Mouse (Mus musculus) ES-E14 (cell line): ENCODE data around the gene Ilf2. TPM values are rescaled to one million over a fixed set of nuclear protein-coding genes. Genes with fewer than 3 reads are reported as not detected.

Experiments used
- DNase-seq: peaks from one replicate; pipeline ENCODE4 v3.0.0-alpha.2; 2013; ENCODE audit warnings: low read depth, low spot score
- H3K27ac ChIP-seq: 2 replicates; pipeline ENCODE4 v1.5.1; 2012; ENCODE audit warnings: low read depth, mild to moderate bottlenecking, low read length, moderate library complexity, mixed read lengths; ENCODE audit not compliant: poor library complexity, insufficient read depth, severe bottlenecking
- H3K36me3 ChIP-seq: 2 replicates; pipeline ENCODE4 v1.6.1; 2012; ENCODE audit warnings: mild to moderate bottlenecking, low read length, moderate library complexity, mixed read lengths; ENCODE audit not compliant: control insufficient read depth, poor library complexity, insufficient read depth, severe bottlenecking
- H3K4me1 ChIP-seq, 2 experiments: fragments of 150-350 bp in 1 of 2; sonication (generic) in 1 of 2; 2 replicates each; pipeline ENCODE4 v1.6.1; 2012; ENCODE audit warnings: low read length in 2 of 2, mild to moderate bottlenecking in 1 of 2, mixed read lengths in 1 of 2; ENCODE audit not compliant: control insufficient read depth in 2 of 2, insufficient read depth in 2 of 2, poor library complexity in 1 of 2
- H3K4me3 ChIP-seq, 2 experiments: fragments of 150-350 bp in 1 of 2; sonication (generic) in 1 of 2; 2 replicates each; pipeline ENCODE4 v1.5.1; 2012; ENCODE audit warnings: low read length in 2 of 2, low read depth in 1 of 2, mild to moderate bottlenecking in 1 of 2, mixed read lengths in 1 of 2; ENCODE audit not compliant: insufficient read depth in 1 of 2, poor library complexity in 1 of 2, severe bottlenecking in 1 of 2
- H3K9ac ChIP-seq: 2 replicates; pipeline ENCODE4 v1.6.1; 2012; ENCODE audit warnings: low read depth, mild to moderate bottlenecking, low read length, mixed read lengths; ENCODE audit not compliant: poor library complexity, insufficient read depth, severe bottlenecking
- H3K9me3 ChIP-seq: fragments of 150-350 bp; sonication (generic); 2 replicates; pipeline ENCODE4 v1.6.1; 2012; ENCODE audit warnings: low read depth, mild to moderate bottlenecking, low read length; ENCODE audit not compliant: control insufficient read depth, insufficient read depth
- CHD2 ChIP-seq: IDR thresholded peaks from 2 replicates; pipeline ENCODE4 v1.6.1; 2014; ENCODE audit warnings: mild to moderate bottlenecking, low read depth, low read length, inconsistent platforms
- HCFC1 ChIP-seq: IDR thresholded peaks from 2 replicates; pipeline ENCODE4 v1.6.1; 2012; ENCODE audit warnings: low read length, inconsistent platforms, borderline replicate concordance; ENCODE audit not compliant: insufficient read depth
- MAFK ChIP-seq: IDR thresholded peaks from 2 replicates; pipeline ENCODE4 v1.6.1; 2014; ENCODE audit warnings: mild to moderate bottlenecking, low read depth, low read length, inconsistent platforms; ENCODE audit not compliant: insufficient read depth
- ZC3H11A ChIP-seq: IDR thresholded peaks from 2 replicates; pipeline ENCODE4 v1.6.1; 2012; ENCODE audit warnings: low read depth, mild to moderate bottlenecking, inconsistent platforms, low read length, borderline replicate concordance
- ZNF384 ChIP-seq: IDR thresholded peaks from 2 replicates; pipeline ENCODE4 v1.6.1; 2012; ENCODE audit warnings: low read depth, low read length, inconsistent platforms
- in situ Hi-C, 2 experiments: fragments of 600-800 bp; cut with MboI; formaldehyde crosslinking; loops; one replicate each; pipeline ENCODE4 v1.15.1; 2025; ENCODE audit warnings: low sequenced_read_pairs in 2 of 2, inconsistent platforms in 1 of 2; ENCODE audit not compliant: unreplicated experiment in 2 of 2
- total RNA-seq: library from RNA; depleted of rRNA; stranded (reverse); fragments of 300-350 nt; gene quantifications from 2 replicates; pipeline ENCODE4 v1.2.3, GENCODE M21; 2012

Gene Ilf2
- total RNA-seq, 1 experiment: 165 TPM

DNA sequence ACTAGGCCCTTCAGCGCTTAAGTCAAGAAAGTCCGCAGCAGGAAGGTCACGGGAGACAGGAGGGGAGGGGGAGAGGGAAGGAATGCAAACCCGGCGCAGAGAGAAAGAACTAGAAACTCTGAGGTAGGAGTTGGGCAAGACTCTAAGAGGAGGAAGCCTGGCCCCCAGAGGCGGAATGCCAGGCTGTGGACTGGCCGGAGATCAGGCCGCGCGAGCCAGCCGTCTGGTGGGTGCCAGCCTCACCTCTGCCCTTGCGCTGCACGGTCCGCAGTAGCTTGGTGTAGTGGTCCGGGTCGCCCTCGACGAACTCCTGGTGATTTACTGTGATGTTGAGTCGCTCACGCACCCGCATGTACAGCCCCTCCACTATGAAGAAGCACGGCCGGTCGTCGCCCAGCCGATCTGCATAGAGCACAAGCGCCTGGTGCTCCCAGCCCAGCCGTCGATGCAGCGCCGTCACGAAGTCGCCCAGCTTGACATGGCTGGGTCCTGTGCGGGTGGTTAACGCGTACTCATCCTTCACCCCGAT lies 11.3 kb upstream of the Ilf2 start:
- no peaks in the 10 kb centered on the region for H3K9me3 ChIP-seq
- no peak for DNase-seq
- in situ Hi-C loops: loop anchor here in 1 of 2 experiments (5.0 kb wide), 1 partner anchor 47 kb away; no protein-coding TSS in a partner anchor
- H3K27ac ChIP-seq: no peak overlapping the region
- TF ChIP-seq MAFK (no peak), ZNF384 (no peak), CHD2 (no peak), HCFC1 (no peak), ZC3H11A (no peak)
- H3K9ac ChIP-seq: peak overlapping the region; percentile 76
- peak overlapping the region; percentile 73 to 75 for H3K4me3 ChIP-seq
- no peaks in the 10 kb centered on the region; the same call in 1 of the 2 replicates for H3K36me3 ChIP-seq
- no peaks in the 10 kb centered on the region; a peak in 1 of 4 replicates for H3K4me1 ChIP-seq

DNA sequence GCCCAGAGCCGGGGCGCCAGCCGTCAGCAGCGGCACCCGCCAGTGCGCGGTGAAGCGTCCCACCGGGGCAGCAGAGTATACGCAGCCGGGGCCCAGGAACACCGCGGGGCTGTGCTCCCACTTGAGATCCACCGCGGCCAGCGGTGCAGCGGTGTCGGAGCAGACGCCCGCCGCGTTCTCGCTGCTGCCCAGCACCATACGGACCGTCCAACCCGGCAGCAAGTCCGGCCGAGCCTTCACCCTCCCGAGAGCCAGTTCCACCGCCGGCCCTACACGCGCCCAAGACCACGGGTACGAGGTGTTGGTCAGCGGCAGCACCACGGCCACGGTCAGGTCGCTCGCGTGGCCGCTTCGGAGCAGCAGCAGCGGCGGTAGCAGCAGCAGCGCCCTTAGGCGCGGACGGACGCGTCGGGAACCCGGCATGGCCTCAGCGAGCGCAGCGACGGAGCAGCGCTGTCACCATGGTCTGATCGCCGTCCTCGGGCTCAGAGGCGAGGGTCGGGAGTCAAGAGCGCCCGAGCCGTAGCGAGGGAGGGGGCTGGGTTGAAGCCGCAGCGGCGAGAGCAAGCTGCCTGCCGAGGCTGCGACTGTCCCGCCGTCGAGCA lies 10.7 kb upstream of the Ilf2 start:
- H3K9me3 ChIP-seq: no peaks in the 10 kb centered on the region
- H3K4me3 ChIP-seq: peak overlapping the region; percentile 73 to 75
- in situ Hi-C loops: loop anchor here in 1 of 2 experiments (5.0 kb wide), 1 partner anchor 48 kb away; no protein-coding TSS in a partner anchor
- no peaks in the 10 kb centered on the region; the same call in 1 of the 2 replicates for H3K36me3 ChIP-seq
- no peak overlapping the region for H3K27ac ChIP-seq
- no peak for DNase-seq
- H3K4me1 ChIP-seq: no peaks in the 10 kb centered on the region; a peak in 1 of 4 replicates
- peak overlapping the region; percentile 76 for H3K9ac ChIP-seq
- TF ChIP-seq CHD2 (no peak), MAFK (no peak), HCFC1 (no peak), ZNF384 (no peak), ZC3H11A (no peak)

DNA sequence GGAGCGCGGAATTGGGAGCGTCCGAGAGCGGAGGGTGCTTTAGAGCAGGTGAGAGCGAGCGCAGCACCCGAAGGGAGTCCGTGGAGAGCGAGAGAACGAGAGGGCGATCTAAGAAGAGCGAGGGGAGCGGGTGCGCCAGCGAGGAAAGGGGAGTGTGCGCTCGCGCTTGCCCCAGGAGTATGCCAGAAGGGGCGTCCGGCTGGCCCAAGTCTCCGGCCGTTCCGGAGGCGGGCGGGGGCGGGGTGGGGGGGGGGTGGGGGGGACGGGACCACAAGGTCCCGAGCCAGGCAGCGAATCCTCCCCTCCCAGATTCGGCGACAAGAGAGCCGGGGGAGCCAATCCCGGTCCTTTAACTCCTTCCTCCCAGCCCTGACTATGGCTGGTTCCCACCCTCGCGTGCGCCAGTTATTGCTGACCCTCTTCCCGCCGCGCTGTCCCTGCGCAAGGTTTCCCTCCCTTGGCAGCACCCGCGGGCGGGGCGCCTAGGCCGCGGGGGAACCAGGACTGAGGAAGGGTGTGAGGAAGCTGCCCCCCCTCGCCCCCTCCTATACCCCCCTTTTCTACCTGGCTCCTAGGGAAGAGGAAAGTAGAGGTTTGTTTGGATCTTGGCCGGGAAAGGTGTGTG lies 10.1 kb upstream of the Ilf2 start, which contains the start of gene Npr1:
Gene Npr1, minus strand, starts transcription at position 181 of the 625 bp plus-strand sequence.
- in situ Hi-C loops: loop anchor here in 1 of 2 experiments (5.0 kb wide), 1 partner anchor 48 kb away; no protein-coding TSS in a partner anchor
- Histone ChIP-seq H3K27ac (no peak within 1 kb of the TSS), H3K4me3 (peak within 1 kb of the TSS; percentile 73 to 75)

DNA sequence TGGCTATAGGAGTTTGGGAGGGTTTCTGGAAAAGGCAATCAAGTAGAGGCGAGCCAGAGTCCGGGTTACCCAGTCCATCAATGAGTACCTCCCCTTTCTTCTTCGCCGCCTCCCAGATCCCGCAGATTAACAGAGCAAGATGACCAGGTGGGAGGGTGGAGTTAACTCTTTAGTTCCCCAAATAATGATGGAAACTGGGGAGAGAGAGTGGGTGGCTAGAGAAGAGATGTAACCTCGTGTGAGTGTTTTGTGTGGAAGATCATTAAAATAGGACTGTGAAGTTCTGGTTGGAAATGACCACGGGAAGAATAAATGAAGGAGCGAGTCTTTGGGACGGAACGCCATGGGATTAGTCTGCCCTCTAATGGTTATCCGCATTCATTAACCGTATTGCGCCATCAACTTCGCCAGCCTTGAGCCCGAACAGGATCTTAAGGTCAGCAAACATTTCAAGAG lies 9.6 kb upstream of the Ilf2 start:
- H3K27ac ChIP-seq: no peak overlapping the region

More for the DNA sequence above, 10.1 kb upstream of the Ilf2 start, which contains the start of gene Npr1:
- Histone ChIP-seq H3K4me1 (no peaks in the 10 kb centered on the region; a peak in 1 of 4 replicates), H3K36me3 (no peaks in the 10 kb centered on the region; the same call in 1 of the 2 replicates), H3K9ac (peak within 1 kb of the TSS; percentile 76), H3K9me3 (no peaks in the 10 kb centered on the region)
- TF ChIP-seq CHD2: no peak
- TF ChIP-seq MAFK: no peak
- no peak for TF ChIP-seq ZNF384
- no peak for TF ChIP-seq HCFC1
- TF ChIP-seq ZC3H11A: no peak
- no peak for DNase-seq

More for the DNA sequence above, 9.6 kb upstream of the Ilf2 start:
- DNase-seq: no peak
- Histone ChIP-seq H3K4me3 (peak overlapping the region; percentile 73 to 75), H3K36me3 (no peaks in the 10 kb centered on the region; the same call in 1 of the 2 replicates), H3K4me1 (no peaks in the 10 kb centered on the region; a peak in 1 of 4 replicates), H3K9me3 (no peaks in the 10 kb centered on the region), H3K9ac (peak overlapping the region; percentile 18; the same call in 1 of the 2 replicates)
- in situ Hi-C loops: loop anchor here in 1 of 2 experiments (5.0 kb wide), 1 partner anchor 49 kb away; no protein-coding TSS in a partner anchor
- TF ChIP-seq ZC3H11A: peak; percentile 82; the same call in 1 of the 2 replicates
- TF ChIP-seq MAFK: no peak
- TF ChIP-seq ZNF384: no peak
- TF ChIP-seq CHD2: no peak
- TF ChIP-seq HCFC1: no peak
